Mouse (Mus musculus) myocyte (in vitro differentiated cells): ENCODE measurements around the gene Nkiras2. TPM values are rescaled to one million over a fixed set of nuclear protein-coding genes. Genes with fewer than 3 reads are reported as not detected.
A peak's percentile ranks its signal among the peaks of the same experiment; 100 is the strongest.
"Not testable (repeated sequence)": the region's sequence is repeated elsewhere in the genome, so short reads cannot be mapped to it uniquely, and the experiment has no call there.

ENCODE experiments used
- H3K27me3 ChIP-seq: one replicate; pipeline ENCODE4 v1.6.1; 2011; ENCODE audit not compliant: control insufficient read depth, insufficient read depth, insufficient read length
- H3K36me3 ChIP-seq: one replicate; pipeline ENCODE4 v1.6.1; 2011; ENCODE audit not compliant: control insufficient read depth, insufficient read depth
- H3K4me2 ChIP-seq: one replicate; pipeline ENCODE4 v1.6.1; 2011; ENCODE audit warnings: low read depth, control low read depth
- H3K4me3 ChIP-seq: one replicate; pipeline ENCODE4 v1.5.1; 2011; ENCODE audit warnings: mild to moderate bottlenecking, control low read depth, moderate library complexity
- H3K79me2 ChIP-seq: one replicate; pipeline ENCODE4 v1.6.1; 2011; ENCODE audit not compliant: control insufficient read depth, insufficient read depth
- H3ac ChIP-seq: one replicate; pipeline ENCODE4 v1.6.1; 2011; ENCODE audit not compliant: control insufficient read depth, insufficient read length
- CEBPB ChIP-seq: IDR thresholded peaks from 2 replicates; pipeline ENCODE4 v1.6.1; 2011; ENCODE audit warnings: mild to moderate bottlenecking, moderate library complexity; ENCODE audit not compliant: poor library complexity, insufficient read depth, severe bottlenecking
- E2F4 ChIP-seq: IDR thresholded peaks from one replicate; pipeline ENCODE4 v1.6.1; 2011; ENCODE audit warnings: mild to moderate bottlenecking, control low read depth, moderate library complexity; ENCODE audit not compliant: insufficient read depth
- MAX ChIP-seq: IDR thresholded peaks from one replicate; pipeline ENCODE4 v1.6.1; 2011; ENCODE audit warnings: low read depth, mild to moderate bottlenecking, control low read depth
- MYOD1 ChIP-seq, 3 experiments: IDR thresholded peaks; one replicate each; pipeline ENCODE4 v1.6.1; 2011; ENCODE audit warnings: control low read depth in 2 of 3, low read depth in 2 of 3, mild to moderate bottlenecking in 2 of 3, moderate library complexity in 1 of 3; ENCODE audit not compliant: insufficient read length in 2 of 3, control insufficient read depth in 1 of 3
- MYOG ChIP-seq, 3 experiments: IDR thresholded peaks; one replicate each; pipeline ENCODE4 v1.6.1; 2011; ENCODE audit warnings: control low read depth in 2 of 3, low read depth in 2 of 3, mild to moderate bottlenecking in 2 of 3; ENCODE audit not compliant: insufficient read length in 2 of 3, control insufficient read depth in 1 of 3, insufficient read depth in 1 of 3
- POLR2A ChIP-seq: IDR thresholded peaks from one replicate; pipeline ENCODE4 v1.6.1; 2011; ENCODE audit warnings: low read depth, mild to moderate bottlenecking, control low read depth, moderate library complexity; ENCODE audit not compliant: insufficient read length
- POLR2AphosphoS2 ChIP-seq: IDR thresholded peaks from one replicate; pipeline ENCODE4 v1.6.1; 2011; ENCODE audit warnings: low read depth, control low read depth; ENCODE audit not compliant: insufficient read length
- REST ChIP-seq: IDR thresholded peaks from one replicate; pipeline ENCODE4 v1.6.1; 2011; ENCODE audit warnings: mild to moderate bottlenecking, control low read depth, moderate library complexity; ENCODE audit not compliant: insufficient read depth, insufficient read length
- SRF ChIP-seq: IDR thresholded peaks from one replicate; pipeline ENCODE4 v1.6.1; 2011; ENCODE audit warnings: low read depth; ENCODE audit not compliant: control insufficient read depth, insufficient read length
- TCF12 ChIP-seq: IDR thresholded peaks from one replicate; pipeline ENCODE4 v1.6.1; 2011; ENCODE audit warnings: mild to moderate bottlenecking, control low read depth; ENCODE audit not compliant: poor library complexity, insufficient read depth, severe bottlenecking
- TCF3 ChIP-seq: IDR thresholded peaks from one replicate; pipeline ENCODE4 v1.6.1; 2011; ENCODE audit warnings: low read depth, control low read depth; ENCODE audit not compliant: insufficient read length
- USF1 ChIP-seq: IDR thresholded peaks from one replicate; pipeline ENCODE4 v1.6.1; 2011; ENCODE audit warnings: low read depth, mild to moderate bottlenecking, control low read depth, moderate library complexity
- polyA plus RNA-seq: library from polyadenylated mRNA; unstranded; fragments of >200 nt; fragmentation: generic; extraction: Trizol; gene quantifications from one replicate; pipeline ENCODE4 v1.2.1, GENCODE M21; 2012; ENCODE audit warnings: missing spikeins

The Nkiras2 gene
- polyA plus RNA-seq, 1 experiment = 130 TPM

DNA sequence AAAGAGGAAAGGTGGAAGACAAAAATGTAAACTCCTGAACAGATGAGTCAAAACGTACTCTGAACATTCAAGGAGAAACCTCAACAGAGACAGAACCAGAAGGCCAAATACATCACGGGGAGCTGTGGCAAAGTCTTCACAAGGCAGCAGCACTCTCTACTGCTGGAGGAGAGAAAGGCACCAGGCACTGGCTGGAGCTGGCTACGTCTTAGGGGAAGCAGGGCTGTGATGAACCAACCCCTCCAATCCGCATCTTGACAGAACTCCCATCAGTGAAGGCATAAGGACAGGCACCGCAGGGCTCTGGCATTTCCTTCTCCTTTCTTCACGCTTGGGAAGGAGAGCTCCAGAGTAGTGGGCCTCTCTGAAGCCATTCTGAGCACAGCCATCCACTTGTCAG lies 7.4 kb upstream of the Nkiras2 start:
- H3K79me2 ChIP-seq = peaks cover 100% of the 10 kb centered on the region
- no peaks in the 10 kb centered on the region for H3K27me3 ChIP-seq
- H3K36me3 ChIP-seq = peaks cover 5% of the 10 kb centered on the region
- no peak overlapping the region for H3ac ChIP-seq
- H3K4me3 ChIP-seq = no peak overlapping the region
- TF ChIP-seq SRF (no peak), E2F4 (no peak), TCF3 (no peak), POLR2AphosphoS2 (no peak), USF1 (no peak), MYOG (IDR thresholded peaks at IDR 0.05; ENCODE audit: control insufficient read depth in 1 of 3, insufficient read depth in 1 of 3, insufficient read length in 2 of 3, low read depth in 2 of 3) (no peak), POLR2A (no peak)
- H3K4me2 ChIP-seq = no peak overlapping the region

GRCm38 (mm10) chr11:100613241-100613640 lies 5.8 kb upstream of the Nkiras2 start:
- Histone ChIP-seq H3ac (no peak overlapping the region), H3K36me3 (peaks cover 5% of the 10 kb centered on the region)
- TF ChIP-seq MAX (no peak), USF1 (no peak), TCF12 (no peak), MYOD1 (IDR thresholded peaks at IDR 0.05; ENCODE audit: control insufficient read depth in 1 of 3, insufficient read length in 2 of 3, low read depth in 2 of 3) (no peak), CEBPB (no peak), TCF3 (no peak), REST (no peak), POLR2A (no peak), E2F4 (no peak), SRF (no peak), POLR2AphosphoS2 (no peak), MYOG (IDR thresholded peaks at IDR 0.05; ENCODE audit: control insufficient read depth in 1 of 3, insufficient read depth in 1 of 3, insufficient read length in 2 of 3, low read depth in 2 of 3) (no peak)

DNA sequence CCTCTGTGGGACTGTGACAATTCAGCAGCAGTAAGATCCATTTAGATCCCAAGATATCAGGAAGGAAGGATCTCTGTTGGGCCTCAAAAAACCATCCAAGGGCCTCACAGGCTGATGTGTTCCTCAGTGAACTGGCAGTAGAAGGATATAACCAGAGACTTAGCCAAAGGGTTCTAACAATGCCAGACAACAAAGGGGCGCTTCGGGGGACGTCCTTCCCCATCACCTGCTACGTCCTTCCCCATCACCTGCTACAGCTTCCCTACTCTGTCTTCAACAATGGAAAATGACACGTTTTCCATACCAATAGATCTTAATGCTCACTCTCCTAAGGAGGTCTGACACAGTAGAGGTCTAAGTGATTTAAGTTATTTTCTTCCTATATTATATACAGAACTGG lies 2.7 kb upstream of the Nkiras2 start:
- Histone ChIP-seq H3ac (no peak overlapping the region), H3K79me2 (peaks cover 77% of the 10 kb centered on the region), H3K27me3 (no peaks in the 10 kb centered on the region), H3K36me3 (peaks cover 5% of the 10 kb centered on the region), H3K4me3 (no peak overlapping the region), H3K4me2 (no peak overlapping the region)
- TF ChIP-seq MYOG (IDR thresholded peaks at IDR 0.05; ENCODE audit: control insufficient read depth in 1 of 3, insufficient read depth in 1 of 3, insufficient read length in 2 of 3, low read depth in 2 of 3) (no peak), POLR2A (no peak), USF1 (no peak), TCF12 (no peak), POLR2AphosphoS2 (no peak), TCF3 (no peak), REST (no peak), SRF (no peak), MYOD1 (IDR thresholded peaks at IDR 0.05; ENCODE audit: control insufficient read depth in 1 of 3, insufficient read length in 2 of 3, low read depth in 2 of 3) (no peak), E2F4 (no peak)

More at GRCm38 (mm10) chr11:100613241-100613640, 5.8 kb upstream of the Nkiras2 start:
- no peak overlapping the region for H3K4me3 ChIP-seq
- no peaks in the 10 kb centered on the region for H3K27me3 ChIP-seq
- H3K79me2 ChIP-seq = peaks cover 100% of the 10 kb centered on the region
- no peak overlapping the region for H3K4me2 ChIP-seq

DNA sequence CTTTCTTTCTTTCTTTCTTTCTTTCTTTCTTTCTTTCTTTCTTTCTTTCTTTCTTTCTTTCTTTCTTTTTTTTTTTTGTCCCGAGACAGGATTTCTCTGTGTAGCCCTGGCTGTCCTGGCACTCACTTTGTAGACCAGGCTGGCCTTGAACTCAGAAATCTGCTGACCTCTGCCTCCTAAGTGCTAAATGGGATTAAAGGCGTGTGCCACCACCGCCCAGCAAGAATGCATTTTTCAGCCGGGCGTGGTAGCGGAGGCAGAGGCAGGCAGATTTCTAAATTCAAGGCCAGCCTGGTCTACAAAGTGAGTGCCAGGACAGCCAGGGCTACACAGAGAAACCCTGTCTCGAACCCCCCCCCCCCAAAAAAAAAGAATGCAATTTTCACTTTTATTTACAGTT lies 2.2 kb upstream of the Nkiras2 start:
- H3K4me2 ChIP-seq, H3K4me3 ChIP-seq, H3ac ChIP-seq, H3K27me3 ChIP-seq, H3K36me3 ChIP-seq: not testable (repeated sequence)
- H3K79me2 ChIP-seq = peaks cover 72% of the 10 kb centered on the region

GRCm38 (mm10) chr11:100617480-100617879 lies 1.6 kb upstream of the Nkiras2 start:
- Histone ChIP-seq H3K4me2 (peak overlapping the region; percentile 96), H3K27me3 (no peaks in the 10 kb centered on the region), H3ac (no peak overlapping the region), H3K79me2 (peaks cover 65% of the 10 kb centered on the region), H3K4me3 (peak overlapping the region; percentile 98), H3K36me3 (peaks cover 5% of the 10 kb centered on the region)
- TF ChIP-seq SRF (no peak), REST (no peak), MYOD1 (IDR thresholded peaks at IDR 0.05; ENCODE audit: control insufficient read depth in 1 of 3, insufficient read length in 2 of 3, low read depth in 2 of 3) (no peak), USF1 (no peak), E2F4 (no peak), MYOG (IDR thresholded peaks at IDR 0.05; ENCODE audit: control insufficient read depth in 1 of 3, insufficient read depth in 1 of 3, insufficient read length in 2 of 3, low read depth in 2 of 3) (no peak), CEBPB (no peak), MAX (no peak), POLR2A (no peak), POLR2AphosphoS2 (no peak), TCF12 (no peak), TCF3 (no peak)
